Mouse (Mus musculus) stomach, embryonic 14.5 days (tissue): ENCODE data around the gene Map7d3. TPM values are rescaled to one million over a fixed set of nuclear protein-coding genes. Genes with fewer than 3 reads are reported as not detected.

Source experiments
- ATAC-seq: fragments of 200-750 bp; cut with Nextera tagmentation; 2 replicates; pipeline ENCODE4 v1.8.0; 2017; ENCODE audit warnings: low read depth, moderate TSS enrichment; ENCODE audit not compliant: insufficient number of reproducible peaks, insufficient read depth, low FRiP score
- H3K27ac ChIP-seq: fragments of 300-500 bp; sonication (generic); 2 replicates; pipeline ENCODE4 v1.5.1; 2014; ENCODE audit warnings: mild to moderate bottlenecking, low read length, moderate library complexity, mixed read lengths
- H3K27me3 ChIP-seq: fragments of 300-500 bp; sonication (generic); 2 replicates; pipeline ENCODE4 v1.6.1; 2014; ENCODE audit warnings: low read length, control low read depth, mixed read lengths; ENCODE audit not compliant: control insufficient read depth, insufficient read depth
- H3K36me3 ChIP-seq: fragments of 300-500 bp; sonication (generic); 2 replicates; pipeline ENCODE4 v1.6.1; 2014; ENCODE audit warnings: mild to moderate bottlenecking, control low read depth, low read length, moderate library complexity, mixed read lengths; ENCODE audit not compliant: control insufficient read depth, insufficient read depth
- H3K4me1 ChIP-seq: fragments of 300-500 bp; sonication (generic); 2 replicates; pipeline ENCODE4 v1.6.1; 2014; ENCODE audit warnings: low read length, control low read depth, mixed read lengths; ENCODE audit not compliant: control insufficient read depth, insufficient read depth
- H3K4me2 ChIP-seq: fragments of 300-500 bp; sonication (generic); replicated peaks from 2 replicates; pipeline ENCODE4 v1.6.1; 2014; ENCODE audit warnings: low read depth, low read length, control low read depth
- H3K4me3 ChIP-seq: fragments of 300-500 bp; sonication (generic); 2 replicates; pipeline ENCODE4 v1.5.1; 2014; ENCODE audit warnings: low read depth, low read length, control low read depth
- H3K9ac ChIP-seq: fragments of 300-500 bp; sonication (generic); replicated peaks from 2 replicates; pipeline ENCODE4 v1.6.1; 2014; ENCODE audit warnings: low read depth, mild to moderate bottlenecking, control low read depth, low read length, moderate library complexity, mixed read lengths
- H3K9me3 ChIP-seq: fragments of 300-500 bp; sonication (generic); 2 replicates; pipeline ENCODE4 v1.6.1; 2016; ENCODE audit warnings: low read depth, low read length, control low read depth; ENCODE audit not compliant: control insufficient read depth
- WGBS: fragments of 180-500 bp; shearing (Covaris S2); extraction: QIAGEN DNeasy Blood & Tissue Kit; methylation state at CpG from one replicate; pipeline ENCODE4 v1.1.7; 2014; 5-methylcytosine and 5-hydroxymethylcytosine counted together
- polyA plus RNA-seq: library from polyadenylated mRNA; unstranded; fragments of >200 nt; fragmentation: Nextera tagmentation; extraction: Ambion mirVana; gene quantifications from 2 replicates; pipeline ENCODE4 v1.2.1, GENCODE M21; 2014

Map7d3 gene
- polyA plus RNA-seq, 1 experiment from 2014 or later = 3.7 TPM

DNA sequence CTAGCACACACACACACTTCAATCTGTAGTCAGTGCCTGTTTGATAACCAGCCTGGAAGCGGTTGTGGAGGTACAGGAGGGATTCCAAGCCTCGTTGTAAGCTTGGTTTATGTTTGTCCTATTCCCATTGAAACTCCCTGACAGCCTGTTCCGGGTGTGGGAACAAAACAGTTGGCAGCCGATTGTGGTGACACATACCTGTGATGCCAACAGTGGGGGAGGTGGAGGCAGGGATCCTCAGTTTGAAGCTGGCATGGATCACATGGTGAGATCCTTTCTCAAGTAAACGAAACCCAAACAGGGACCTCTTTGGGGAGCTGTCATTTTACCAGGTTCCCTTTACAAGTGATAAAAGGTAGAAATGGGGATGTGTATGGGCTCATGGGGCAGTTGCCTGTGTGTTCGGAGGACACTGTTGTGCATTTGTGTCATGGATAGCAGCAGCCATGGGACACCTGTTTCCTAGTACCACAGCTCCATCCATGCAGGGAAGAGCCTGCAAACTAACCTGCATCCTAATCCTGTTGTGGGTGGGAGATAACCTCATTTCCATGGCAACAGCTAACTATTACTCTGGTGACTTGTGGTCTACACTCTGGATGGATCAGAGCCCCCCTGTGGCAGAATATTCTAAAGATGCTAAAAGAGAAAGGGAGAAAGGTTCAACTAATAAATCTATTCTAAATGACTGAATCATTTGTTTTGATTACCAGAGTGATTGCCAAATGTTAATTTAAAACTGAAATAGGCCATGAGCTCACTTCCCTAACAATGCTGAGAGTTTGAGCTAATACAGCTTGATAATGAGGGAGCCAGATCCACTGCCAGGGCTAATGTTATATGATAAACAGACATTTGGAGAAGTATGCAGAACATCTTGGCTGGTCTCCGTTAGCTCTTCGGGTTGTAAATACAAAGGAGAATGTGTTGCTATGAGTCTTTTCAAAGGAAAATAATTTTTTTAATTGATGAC, 68.5 kb downstream of the Map7d3 start:
- Histone ChIP-seq H3K4me1 (no peaks in the 10 kb centered on the region), H3K27ac (no peak overlapping the region), H3K9me3 (no peaks in the 10 kb centered on the region), H3K4me3 (no peak overlapping the region), H3K27me3 (no peaks in the 10 kb centered on the region), H3K9ac (no peak overlapping the region), H3K4me2 (no peak overlapping the region), H3K36me3 (no peaks in the 10 kb centered on the region)
- WGBS = 72% methylated on average over 8 of the region's 8 CpGs
- no peak; the same call in 1 of the 2 replicates for ATAC-seq

DNA sequence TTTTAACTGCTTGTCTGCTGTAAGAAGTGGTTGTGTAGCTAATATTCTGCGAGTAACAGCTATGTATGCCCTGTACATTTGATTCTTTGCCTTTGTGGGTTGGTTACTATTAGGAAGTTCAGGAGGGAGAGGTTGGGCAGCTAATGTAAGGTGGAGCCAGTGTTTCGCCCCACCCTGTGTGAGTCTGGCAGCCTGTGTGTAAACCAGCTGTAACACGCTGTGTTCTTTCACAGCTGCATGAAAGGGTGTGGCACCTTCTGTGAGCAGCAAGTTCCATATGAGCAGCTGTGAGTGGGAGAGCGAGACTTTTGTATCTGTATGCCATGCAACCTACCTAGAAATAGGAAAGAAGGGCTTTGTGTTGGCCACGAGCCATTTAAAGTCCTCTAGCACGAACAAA, 70.0 kb downstream of the Map7d3 start:
- Histone ChIP-seq H3K36me3 (no peaks in the 10 kb centered on the region), H3K4me2 (no peak overlapping the region), H3K4me1 (no peaks in the 10 kb centered on the region), H3K9ac (no peak overlapping the region), H3K4me3 (no peak overlapping the region), H3K27ac (no peak overlapping the region), H3K27me3 (no peaks in the 10 kb centered on the region), H3K9me3 (no peaks in the 10 kb centered on the region)
- 53% methylated on average over 6 of the region's 6 CpGs for WGBS
- no peak for ATAC-seq

GRCm38 (mm10) chrX:56751536-56751935, 70.6 kb downstream of the Map7d3 start:
- H3K27ac ChIP-seq = no peak overlapping the region
- H3K9me3 ChIP-seq = no peaks in the 10 kb centered on the region
- no peaks in the 10 kb centered on the region for H3K4me1 ChIP-seq
- H3K36me3 ChIP-seq = no peaks in the 10 kb centered on the region
- H3K4me2 ChIP-seq = no peak overlapping the region
- no peak overlapping the region for H3K4me3 ChIP-seq
- WGBS = 50% methylated on average over 4 of the region's 4 CpGs
- ATAC-seq = no peak
- no peak overlapping the region for H3K9ac ChIP-seq
- no peaks in the 10 kb centered on the region for H3K27me3 ChIP-seq

Other genes with a start within 250 kb of the Map7d3 start
- gene Mmgt1, start 224.3 kb downstream of the Map7d3 start, polyA plus RNA-seq = 28.8 and 29.5 TPM in 2 replicates
- 11.9 and 12.4 TPM in 2 replicates for gene Slc9a6, start 212.6 kb downstream of the Map7d3 start, polyA plus RNA-seq
- gene Fhl1, start 90.5 kb downstream of the Map7d3 start, polyA plus RNA-seq = 63.2 and 68.9 TPM in 2 replicates
- not detected in 2 replicates for gene Adgrg4, start 47.8 kb upstream of the Map7d3 start, polyA plus RNA-seq
- not detected in 2 replicates for gene Brs3, start 220.7 kb upstream of the Map7d3 start, polyA plus RNA-seq
- 73.3 and 77.8 TPM in 2 replicates for gene Htatsf1, start 231.3 kb upstream of the Map7d3 start, polyA plus RNA-seq